Mouse (Mus musculus): ENCODE measurements around the gene Gm45713. TPM values are rescaled to one million over a fixed set of nuclear protein-coding genes. Genes with fewer than 3 reads are reported as not detected.
"Not testable (repeated sequence)": the region's sequence is repeated elsewhere in the genome, so short reads cannot be mapped to it uniquely, and the experiment has no call there.

The Gm45713 gene
- polyA plus RNA-seq, 1 experiment, result 0.16 TPM

DNA sequence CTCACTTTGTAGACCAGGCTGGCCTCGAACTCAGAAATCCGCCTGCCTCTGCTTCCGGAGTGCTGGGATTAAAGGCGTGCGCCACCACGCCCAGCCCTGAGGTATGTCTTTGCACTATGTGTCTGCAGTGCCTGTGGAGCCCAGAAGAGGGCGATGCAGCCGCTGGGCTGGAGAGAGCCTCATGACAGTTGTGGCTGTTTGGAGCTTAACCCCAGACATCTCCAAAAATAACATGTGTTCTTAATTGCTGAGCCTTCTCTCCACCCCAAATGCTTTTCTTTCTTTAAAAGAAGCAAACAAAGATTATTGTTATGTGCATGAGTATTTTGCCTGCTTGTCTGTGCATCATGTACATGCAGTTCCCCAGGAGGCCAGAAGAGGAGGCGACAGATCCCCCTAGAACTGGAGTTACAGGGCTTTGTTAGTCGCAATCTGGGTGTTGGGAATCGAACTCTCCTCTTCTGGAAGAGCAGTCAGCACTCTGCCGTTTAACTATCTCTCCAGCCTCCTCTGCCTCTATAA, 19.0 kb upstream of the Gm45713 start:
- peak overlapping the region; percentile 96 for H3K4me3 ChIP-seq (replicated peaks; ENCODE audit: insufficient read depth, low read depth, low read length)
- WGBS, result 52% methylated on average over 12 of the region's 12 CpGs
- peak; percentile 67 to 70 for DNase-seq
- no peaks in the 10 kb centered on the region for H3K27me3 ChIP-seq (ENCODE audit: control insufficient read depth, insufficient read depth, low read length)
- H3K4me1 ChIP-seq (ENCODE audit: control insufficient read depth, insufficient read depth, low read length), result no peaks in the 10 kb centered on the region
- H3K27ac ChIP-seq (ENCODE audit: insufficient read depth, low read length), result peak overlapping the region; percentile 62; the same call in 1 of the 2 replicates
- peak; percentile 58 for TF ChIP-seq CTCF (IDR thresholded peaks at IDR 0.05; ENCODE audit: borderline replicate concordance, insufficient read depth, low read depth, low read length)
- no peak for TF ChIP-seq POLR2A (IDR thresholded peaks at IDR 0.05; ENCODE audit: borderline replicate concordance, insufficient read depth, low read length)

GRCm38 (mm10) chr7:45154096-45154992, 18.3 kb upstream of the Gm45713 start, which contains the start of the genes Pih1d1 and Aldh16a1:
Pih1d1 (plus strand) TSS chr7:45154303.
Aldh16a1 (minus strand) TSS chr7:45154584.
- H3K4me1 ChIP-seq (ENCODE audit: control insufficient read depth, insufficient read depth, low read length), result no peaks in the 10 kb centered on the region
- H3K4me3 ChIP-seq (replicated peaks; ENCODE audit: insufficient read depth, low read depth, low read length), result peak within 1 kb of the TSS; percentile 96
- peak within 1 kb of the TSS; percentile 90 for H3K27ac ChIP-seq (ENCODE audit: insufficient read depth, low read length)
- H3K27me3 ChIP-seq (ENCODE audit: control insufficient read depth, insufficient read depth, low read length), result no peaks in the 10 kb centered on the region
- peak; percentile 97 to 98 for DNase-seq
- peak; percentile 95 for TF ChIP-seq POLR2A (IDR thresholded peaks at IDR 0.05; ENCODE audit: borderline replicate concordance, insufficient read depth, low read length)
- peak; percentile 35; the same call in 1 of the 2 replicates for TF ChIP-seq CTCF (IDR thresholded peaks at IDR 0.05; ENCODE audit: borderline replicate concordance, insufficient read depth, low read depth, low read length)
- 2% methylated on average over 69 of the region's 69 CpGs for WGBS

- H3K27ac ChIP-seq (ENCODE audit: insufficient read depth, low read length), result peak overlapping the region; percentile 75
- no peak for DNase-seq
- peak overlapping the region; percentile 96 for H3K4me3 ChIP-seq (replicated peaks; ENCODE audit: insufficient read depth, low read depth, low read length)
- under 1% methylated on average over 5 of the region's 5 CpGs for WGBS
- no peaks in the 10 kb centered on the region for H3K27me3 ChIP-seq (ENCODE audit: control insufficient read depth, insufficient read depth, low read length)
- TF ChIP-seq CTCF (IDR thresholded peaks at IDR 0.05; ENCODE audit: borderline replicate concordance, insufficient read depth, low read depth, low read length), result no peak
- TF ChIP-seq POLR2A (IDR thresholded peaks at IDR 0.05; ENCODE audit: borderline replicate concordance, insufficient read depth, low read length), result no peak
- H3K4me1 ChIP-seq (ENCODE audit: control insufficient read depth, insufficient read depth, low read length), result no peaks in the 10 kb centered on the region
Measured at GRCm38 (mm10) chr7:45153586-45153985, 17.6 kb upstream of the Gm45713 start.

GRCm38 (mm10) chr7:45153052-45153451, 17.0 kb upstream of the Gm45713 start:
- not testable (repeated sequence) for H3K4me3 ChIP-seq (replicated peaks; ENCODE audit: insufficient read depth, low read depth, low read length); H3K27ac ChIP-seq (ENCODE audit: insufficient read depth, low read length)

DNA sequence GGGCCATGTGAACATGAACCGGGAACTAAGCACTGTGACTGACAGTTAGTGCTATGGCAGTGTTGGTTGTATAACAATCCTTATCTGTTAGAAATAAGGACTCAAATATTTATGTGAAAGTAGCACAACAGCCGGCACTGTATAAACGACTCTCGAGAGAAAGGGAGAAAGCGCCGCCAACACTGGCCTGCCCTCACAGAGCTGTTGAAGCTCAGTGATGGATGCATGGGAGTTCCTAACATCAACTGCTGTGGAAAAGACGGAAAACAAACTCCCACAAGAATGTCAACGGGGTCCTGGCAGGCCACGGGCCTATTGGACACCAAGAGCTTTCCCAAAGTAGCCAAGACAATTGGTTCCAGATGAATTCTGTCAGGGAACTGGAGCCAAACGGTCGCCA, 15.3 kb upstream of the Gm45713 start:
- Histone ChIP-seq H3K4me3 (replicated peaks; ENCODE audit: insufficient read depth, low read depth, low read length) (no peak overlapping the region), H3K4me1 (ENCODE audit: control insufficient read depth, insufficient read depth, low read length) (no peaks in the 10 kb centered on the region), H3K27ac (ENCODE audit: insufficient read depth, low read length) (no peak overlapping the region), H3K27me3 (ENCODE audit: control insufficient read depth, insufficient read depth, low read length) (no peaks in the 10 kb centered on the region)
- no peak for DNase-seq
- no peak for TF ChIP-seq POLR2A (IDR thresholded peaks at IDR 0.05; ENCODE audit: borderline replicate concordance, insufficient read depth, low read length)
- 65% methylated on average over 11 of the region's 11 CpGs for WGBS

More at GRCm38 (mm10) chr7:45153052-45153451, 17.0 kb upstream of the Gm45713 start:
- not testable (repeated sequence) for H3K27me3 ChIP-seq (ENCODE audit: control insufficient read depth, insufficient read depth, low read length); H3K4me1 ChIP-seq (ENCODE audit: control insufficient read depth, insufficient read depth, low read length); DNase-seq
- WGBS, result 84% methylated on average over 2 of the region's 2 CpGs

DNA sequence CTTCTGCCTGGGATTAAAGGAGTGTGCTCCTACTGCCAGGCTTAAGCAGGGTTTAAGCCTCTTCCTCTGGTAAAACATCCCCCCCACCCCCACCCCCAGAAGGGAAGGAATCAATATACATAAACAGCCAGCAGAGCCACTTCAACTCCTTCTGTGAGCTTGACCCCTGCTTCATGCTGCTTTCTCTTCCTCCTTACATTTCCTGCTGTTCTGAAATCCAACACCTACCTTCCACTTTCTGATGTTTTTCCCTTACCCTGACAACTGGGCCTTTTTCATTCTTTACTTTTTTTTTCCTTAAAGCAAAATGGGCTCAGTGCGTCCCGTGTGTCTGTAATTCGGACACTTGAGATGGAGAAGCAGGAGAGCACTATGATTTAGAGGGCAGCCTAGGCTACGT, 14.3 kb upstream of the Gm45713 start:
- TF ChIP-seq CTCF (IDR thresholded peaks at IDR 0.05; ENCODE audit: borderline replicate concordance, insufficient read depth, low read depth, low read length) (no peak), POLR2A (IDR thresholded peaks at IDR 0.05; ENCODE audit: borderline replicate concordance, insufficient read depth, low read length) (no peak)
- Histone ChIP-seq H3K4me3 (replicated peaks; ENCODE audit: insufficient read depth, low read depth, low read length) (no peak overlapping the region), H3K4me1 (ENCODE audit: control insufficient read depth, insufficient read depth, low read length) (no peaks in the 10 kb centered on the region), H3K27ac (ENCODE audit: insufficient read depth, low read length) (no peak overlapping the region), H3K27me3 (ENCODE audit: control insufficient read depth, insufficient read depth, low read length) (no peaks in the 10 kb centered on the region)
- 81% methylated on average over 4 of the region's 4 CpGs for WGBS
- no peak for DNase-seq

GRCm38 (mm10) chr7:45149545-45149944, 13.5 kb upstream of the Gm45713 start:
- TF ChIP-seq CTCF (IDR thresholded peaks at IDR 0.05; ENCODE audit: borderline replicate concordance, insufficient read depth, low read depth, low read length) (no peak), POLR2A (IDR thresholded peaks at IDR 0.05; ENCODE audit: borderline replicate concordance, insufficient read depth, low read length) (no peak)
- no peak for DNase-seq
- 44% methylated on average over 6 of the region's 6 CpGs for WGBS
- Histone ChIP-seq H3K4me3 (replicated peaks; ENCODE audit: insufficient read depth, low read depth, low read length) (no peak overlapping the region), H3K27ac (ENCODE audit: insufficient read depth, low read length) (no peak overlapping the region), H3K27me3 (ENCODE audit: control insufficient read depth, insufficient read depth, low read length) (no peaks in the 10 kb centered on the region), H3K4me1 (ENCODE audit: control insufficient read depth, insufficient read depth, low read length) (no peaks in the 10 kb centered on the region)

DNA sequence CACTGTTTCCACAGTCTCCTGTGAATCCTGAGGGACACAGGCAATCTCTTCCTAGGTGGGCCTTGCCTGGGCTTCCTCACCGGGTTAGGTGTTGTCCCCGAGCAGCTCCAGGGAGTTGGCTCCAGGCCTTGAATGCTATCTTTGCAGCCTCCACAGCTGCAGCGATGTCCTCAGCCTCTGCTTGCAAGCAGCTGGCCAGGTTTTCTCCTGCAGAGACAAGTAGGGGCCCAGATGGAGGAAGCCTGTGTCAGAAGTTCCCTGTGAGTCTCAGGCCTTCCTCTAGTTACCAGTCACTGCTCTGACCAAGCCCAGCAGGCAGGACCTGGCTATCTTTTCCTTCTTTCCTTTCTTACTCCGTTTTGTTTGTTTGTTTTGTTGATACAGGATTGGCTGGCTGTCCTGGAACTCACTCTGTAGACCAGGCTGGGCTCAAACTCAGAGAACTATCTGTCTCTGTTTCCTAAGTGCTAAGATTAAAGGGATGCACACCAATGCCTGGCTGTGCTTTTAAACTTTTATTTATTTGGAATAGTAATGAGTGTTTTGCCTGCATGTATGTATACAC, 12.6 kb upstream of the Gm45713 start:
- no peak overlapping the region for H3K4me3 ChIP-seq (replicated peaks; ENCODE audit: insufficient read depth, low read depth, low read length)
- DNase-seq, result no peak
- WGBS, result 57% methylated on average over 4 of the region's 4 CpGs
- H3K27ac ChIP-seq (ENCODE audit: insufficient read depth, low read length), result no peak overlapping the region
- H3K4me1 ChIP-seq (ENCODE audit: control insufficient read depth, insufficient read depth, low read length), result no peaks in the 10 kb centered on the region
- TF ChIP-seq POLR2A (IDR thresholded peaks at IDR 0.05; ENCODE audit: borderline replicate concordance, insufficient read depth, low read length) (no peak), CTCF (IDR thresholded peaks at IDR 0.05; ENCODE audit: borderline replicate concordance, insufficient read depth, low read depth, low read length) (no peak)
- H3K27me3 ChIP-seq (ENCODE audit: control insufficient read depth, insufficient read depth, low read length), result no peaks in the 10 kb centered on the region
